Mouse (Mus musculus) spleen, adult 2 months (tissue): ENCODE measurements at regions not wholly inside any gene's neighbourhood (a gene's known extent, or its start where the extent isn't known, plus 50 kb on each side); places are given as distances from the start of the nearest gene placed in this dataset.

ENCODE experiments used
- DNase-seq, 2 experiments: peaks; one replicate each; pipeline versions ENCODE4 v3.0.0 to v3.0.0-alpha.2; 2012 to 2021; ENCODE audit warnings: low spot score in 2 of 2, low read depth in 1 of 2
- H3K27ac ChIP-seq: fragments of 200-500 bp; 2 replicates; pipeline ENCODE4 v1.5.1; 2012; ENCODE audit warnings: low read length, inconsistent platforms; ENCODE audit not compliant: insufficient read depth
- H3K27me3 ChIP-seq: fragments of 200-500 bp; 2 replicates; pipeline ENCODE4 v1.6.1; 2012; ENCODE audit warnings: mild to moderate bottlenecking, moderate library complexity, low read length, inconsistent platforms; ENCODE audit not compliant: control insufficient read depth, insufficient read depth
- H3K36me3 ChIP-seq: fragments of 200-500 bp; 2 replicates; pipeline ENCODE4 v1.6.1; 2012; ENCODE audit warnings: mild to moderate bottlenecking, low read length, inconsistent platforms; ENCODE audit not compliant: control insufficient read depth, insufficient read depth
- H3K4me1 ChIP-seq: fragments of 200-500 bp; 2 replicates; pipeline ENCODE4 v1.6.1; 2011; ENCODE audit warnings: inconsistent platforms; ENCODE audit not compliant: control insufficient read depth, insufficient read depth, insufficient read length
- H3K4me3 ChIP-seq: fragments of 200-500 bp; 2 replicates; pipeline ENCODE4 v1.5.1; 2011; ENCODE audit warnings: mild to moderate bottlenecking, inconsistent platforms; ENCODE audit not compliant: insufficient read depth, insufficient read length; ENCODE audit errors: extremely low read depth
- CTCF ChIP-seq: fragments of 200-500 bp; IDR thresholded peaks from 2 replicates; pipeline ENCODE4 v1.5.1; 2011; ENCODE audit warnings: mild to moderate bottlenecking, inconsistent platforms; ENCODE audit not compliant: insufficient read depth, insufficient read length, insufficient replicate concordance; ENCODE audit errors: extremely low read depth
- POLR2A ChIP-seq: fragments of 200-500 bp; IDR thresholded peaks from 2 replicates; pipeline ENCODE4 v1.6.1; 2011; ENCODE audit warnings: low read depth, low read length, inconsistent platforms
- WGBS: fragments of 180-500 bp; shearing (Covaris S2); methylation state at CpG from one replicate; pipeline ENCODE4 v1.1.7; 2018; 5-methylcytosine and 5-hydroxymethylcytosine counted together

DNA sequence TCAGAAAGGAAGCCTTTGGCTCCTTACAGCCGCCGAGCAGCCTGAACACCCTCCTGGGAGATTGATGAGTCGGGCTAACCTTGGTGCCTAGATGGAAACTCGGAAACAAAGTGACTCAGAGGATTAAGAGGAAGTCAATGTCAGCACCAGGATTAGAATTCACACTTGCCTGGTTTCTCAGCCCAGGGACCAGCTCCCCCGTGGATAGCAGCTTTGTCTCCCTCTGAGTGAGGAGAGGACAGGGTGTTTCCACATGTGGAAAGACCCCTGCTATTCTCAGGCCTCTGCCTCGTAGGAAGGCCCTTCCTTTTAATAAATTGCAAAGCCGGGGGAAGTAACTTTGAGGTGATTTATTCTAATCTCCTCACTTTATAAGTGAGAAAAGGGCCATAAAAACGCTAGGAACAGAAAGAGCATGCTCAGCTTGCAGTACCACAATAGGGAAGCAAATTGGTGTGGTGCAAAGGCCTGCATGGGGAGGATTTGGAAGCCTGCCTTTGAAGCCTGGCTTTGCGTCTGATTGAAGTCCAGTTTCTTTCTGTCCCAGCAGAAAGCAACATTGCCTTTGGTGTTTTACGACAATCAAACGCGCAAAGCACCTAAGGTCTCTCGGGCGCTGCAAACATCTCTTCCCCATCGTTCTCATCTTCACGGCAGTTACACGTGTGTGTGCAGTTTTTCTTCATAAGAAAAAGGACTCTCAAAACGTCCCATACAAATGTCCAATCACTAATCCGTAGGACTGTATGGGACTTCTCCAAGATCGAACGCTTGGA is 242.8 kb downstream of the Ndfip2 start:
- Histone ChIP-seq H3K27ac (no peak overlapping the region), H3K4me1 (peaks cover 17% of the 10 kb centered on the region; the same call in 1 of the 2 replicates), H3K36me3 (no peaks in the 10 kb centered on the region), H3K4me3 (no peak overlapping the region), H3K27me3 (no peaks in the 10 kb centered on the region)
- 78% methylated on average over 21 of the region's 21 CpGs for WGBS
- DNase-seq = no peak
- TF ChIP-seq CTCF (no peak), POLR2A (no peak)

DNA sequence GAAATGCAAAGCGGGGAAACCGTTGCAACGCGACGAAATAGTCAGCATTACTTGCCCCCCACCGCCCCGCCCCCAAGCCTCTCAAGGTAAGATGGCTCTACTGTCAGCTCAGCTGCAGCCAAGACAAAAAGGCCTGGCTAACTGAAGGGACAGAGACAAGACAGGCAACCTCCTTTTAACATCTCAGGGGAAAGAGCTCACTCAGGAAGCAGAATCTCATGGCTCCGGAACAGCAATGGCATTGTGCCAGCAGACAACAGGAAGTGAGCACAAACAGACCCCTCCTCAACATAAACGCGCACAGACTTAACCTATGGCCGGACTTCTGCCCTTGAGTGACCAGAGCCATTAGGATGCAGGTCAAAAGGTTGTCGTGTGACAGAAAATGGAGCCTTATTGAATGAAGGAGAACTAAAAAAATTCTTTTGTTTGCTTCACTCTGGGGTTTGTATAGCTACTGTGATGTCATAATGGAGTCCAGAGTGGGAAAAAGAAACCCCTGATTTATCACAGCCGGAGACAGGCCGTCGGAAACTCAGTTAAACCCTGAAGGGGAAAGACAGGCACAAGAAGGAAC is 241.0 kb downstream of the Ndfip2 start:
- H3K27me3 ChIP-seq = no peaks in the 10 kb centered on the region
- DNase-seq = no peak
- 12% methylated on average over 15 of the region's 15 CpGs for WGBS
- TF ChIP-seq CTCF = no peak
- TF ChIP-seq POLR2A = no peak
- peak overlapping the region; percentile 2; the same call in 1 of the 2 replicates for H3K4me3 ChIP-seq
- no peaks in the 10 kb centered on the region for H3K36me3 ChIP-seq
- H3K27ac ChIP-seq = no peak overlapping the region
- H3K4me1 ChIP-seq = peaks cover 11% of the 10 kb centered on the region; the same call in 1 of the 2 replicates

DNA sequence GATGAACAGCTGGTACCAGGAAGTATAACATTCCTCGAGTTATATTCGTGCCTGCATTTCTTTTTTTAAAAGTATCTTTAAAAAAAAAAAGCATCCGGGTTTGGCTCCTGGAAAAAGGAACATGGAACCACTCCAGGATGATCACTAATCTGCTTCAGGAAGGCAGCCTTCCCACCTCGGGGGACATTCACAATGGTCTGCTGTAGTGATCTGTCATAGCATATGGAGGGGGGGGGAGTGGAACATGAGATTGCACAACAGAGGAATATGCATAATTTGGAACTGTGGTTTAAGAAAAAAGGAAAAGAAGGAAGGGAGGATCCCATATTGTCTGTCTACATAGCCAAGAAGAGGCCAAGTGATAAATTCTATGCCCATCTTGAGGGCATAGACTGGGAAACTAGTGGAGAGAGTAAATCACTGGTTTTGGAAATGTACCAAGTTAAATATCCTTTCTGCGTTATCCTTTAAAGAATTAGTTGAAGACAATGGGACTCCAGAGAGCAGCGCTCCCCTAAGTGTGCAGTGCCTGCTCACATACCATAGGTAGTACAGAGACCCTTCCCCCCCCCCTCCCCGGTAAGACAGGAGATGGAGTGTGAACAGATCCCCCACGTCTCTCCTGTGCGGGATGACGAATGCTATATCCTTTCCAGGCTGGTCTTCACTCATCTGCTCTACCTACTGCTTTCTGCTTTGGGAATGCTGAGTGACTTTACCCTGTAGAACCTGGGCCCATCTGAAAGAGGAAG is 240.0 kb downstream of the Ndfip2 start:
- Histone ChIP-seq H3K36me3 (no peaks in the 10 kb centered on the region), H3K27ac (no peak overlapping the region), H3K4me3 (no peak overlapping the region), H3K27me3 (no peaks in the 10 kb centered on the region), H3K4me1 (peaks cover 9% of the 10 kb centered on the region; the same call in 1 of the 2 replicates)
- 84% methylated on average over 10 of the region's 10 CpGs for WGBS
- no peak for DNase-seq
- no peak for TF ChIP-seq CTCF
- no peak for TF ChIP-seq POLR2A

DNA sequence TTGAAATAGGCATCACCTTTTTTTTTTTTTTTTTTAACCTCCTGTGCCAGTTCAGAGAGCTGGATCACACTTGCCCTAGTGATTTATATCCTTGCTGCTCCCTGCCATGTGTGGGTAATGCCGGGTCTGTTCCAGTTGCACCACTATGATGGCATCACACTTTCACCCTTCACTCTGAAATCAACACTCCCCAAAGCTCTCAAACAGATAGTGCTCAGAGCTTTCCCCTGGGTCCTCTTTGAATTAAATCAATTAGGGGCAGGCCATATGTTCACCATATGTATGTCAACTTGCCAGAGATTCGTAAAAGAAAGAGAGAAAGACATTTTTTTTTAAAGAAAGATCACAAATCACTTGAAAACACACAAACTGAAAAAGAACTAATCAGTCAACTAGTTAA is 236.8 kb downstream of the Ndfip2 start:
- H3K4me1 ChIP-seq = peaks cover 9% of the 10 kb centered on the region; the same call in 1 of the 2 replicates
- no peak overlapping the region for H3K4me3 ChIP-seq
- H3K27me3 ChIP-seq = no peaks in the 10 kb centered on the region
- H3K27ac ChIP-seq = no peak overlapping the region
- 79% methylated on average over 2 of the region's 2 CpGs for WGBS
- no peaks in the 10 kb centered on the region for H3K36me3 ChIP-seq
- TF ChIP-seq POLR2A (no peak), CTCF (no peak)
- DNase-seq = no peak

DNA sequence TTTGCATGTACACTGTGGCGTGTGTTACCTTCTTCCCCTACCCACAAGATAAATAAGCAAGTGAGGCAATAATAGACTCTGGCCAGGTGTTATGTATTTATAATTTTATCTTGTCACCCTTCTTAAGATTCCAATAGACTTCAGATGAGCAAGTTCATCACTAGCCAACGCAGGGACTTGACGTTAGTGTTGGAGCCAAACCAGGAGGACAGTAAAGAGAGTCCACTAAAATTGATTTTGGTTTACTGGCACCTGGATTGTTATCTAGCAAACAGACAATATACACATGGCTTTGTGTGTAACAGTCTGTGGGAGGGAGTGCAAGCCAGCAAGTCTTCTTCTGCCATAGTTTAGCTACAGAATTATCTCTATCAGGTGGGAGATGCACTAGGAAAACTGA is 236.0 kb downstream of the Ndfip2 start:
- Histone ChIP-seq H3K36me3 (no peaks in the 10 kb centered on the region), H3K4me3 (no peak overlapping the region), H3K4me1 (peaks cover 8% of the 10 kb centered on the region; the same call in 1 of the 2 replicates), H3K27me3 (no peaks in the 10 kb centered on the region), H3K27ac (no peak overlapping the region)
- no peak for TF ChIP-seq CTCF
- TF ChIP-seq POLR2A = no peak
- WGBS = 91% methylated on average over 3 of the region's 3 CpGs
- no peak for DNase-seq

DNA sequence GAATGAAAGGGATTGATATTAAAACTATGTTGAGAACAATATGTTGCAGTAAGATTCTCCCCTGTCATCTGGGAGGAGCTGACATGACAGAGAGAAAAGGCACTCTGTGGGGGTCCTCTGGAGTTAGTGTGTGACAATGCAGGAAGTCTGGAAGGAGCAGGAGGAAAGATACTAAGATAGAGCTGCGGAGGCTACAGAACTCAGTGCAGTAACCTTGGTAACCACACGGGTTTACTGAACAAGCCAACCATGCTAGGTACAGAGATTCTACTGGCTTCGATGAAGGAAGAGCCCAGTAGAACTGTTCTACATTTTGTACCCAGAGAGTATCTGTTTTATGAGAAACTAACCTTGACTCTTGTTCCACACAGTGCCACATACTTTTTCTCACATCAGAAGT is 231.8 kb downstream of the Ndfip2 start:
- TF ChIP-seq CTCF (no peak), POLR2A (no peak)
- H3K27ac ChIP-seq = no peak overlapping the region
- WGBS = 52% methylated on average over 3 of the region's 3 CpGs
- H3K36me3 ChIP-seq = no peaks in the 10 kb centered on the region
- DNase-seq = no peak
- H3K4me3 ChIP-seq = no peak overlapping the region
- H3K27me3 ChIP-seq = no peaks in the 10 kb centered on the region
- H3K4me1 ChIP-seq = no peaks in the 10 kb centered on the region
